In the genomic region with DNA sequence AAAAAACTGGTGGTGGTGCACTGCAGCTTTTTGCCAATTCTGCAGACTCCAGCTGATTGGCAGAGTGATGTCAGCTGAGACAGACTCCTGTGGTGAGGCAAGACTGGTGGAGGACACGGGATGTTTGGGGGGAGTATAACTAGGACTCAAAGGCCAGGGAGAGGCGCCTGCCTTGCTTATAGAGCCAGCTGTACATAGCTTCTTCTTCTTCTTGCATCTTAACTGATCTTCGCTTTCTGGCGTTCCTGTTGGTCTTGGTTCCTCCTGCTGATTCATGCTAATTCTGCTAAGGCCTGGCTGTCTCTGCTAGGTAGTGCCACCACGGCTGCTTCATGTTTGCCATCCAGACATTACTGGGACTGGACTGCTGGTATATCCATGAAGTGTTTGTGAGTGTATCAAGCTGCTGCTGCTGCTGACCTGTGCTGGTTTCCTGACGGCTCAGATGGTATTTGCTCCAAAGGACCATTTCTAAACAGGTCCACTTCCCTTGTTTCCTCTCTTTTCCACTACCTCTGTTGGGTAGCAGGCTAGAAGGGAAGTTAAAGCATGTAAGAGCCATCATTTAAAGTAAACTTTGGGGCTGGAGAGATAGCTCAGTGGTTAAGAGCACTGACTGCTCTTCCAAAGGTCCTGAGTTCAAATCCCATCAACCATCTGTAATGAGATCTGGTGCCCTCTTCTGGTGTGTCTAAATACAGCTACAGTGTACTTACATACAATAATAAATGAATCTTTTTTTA, we compare ENCODE assay signal across 23 mouse cellular contexts. TPM values are rescaled to one million over a fixed set of nuclear protein-coding genes. Genes with fewer than 3 reads are reported as not detected.
A peak's percentile ranks its signal among the peaks of the same experiment; 100 is the strongest.
DNase-seq lines count a peak whose midpoint lies in the region; ATAC-seq and TF ChIP-seq lines count a peak whose summit lies in the region.
"Had no signal": no experiment of that assay in that cellular context is flagged by ENCODE, and none has a peak within 500 bp of the region (broad histone marks: within the 10 kb centered on the region; RNA-seq: fewer than 3 reads in every experiment).

No protein-coding gene starts in this region.

- DNase-seq in thymus, postnatal 0 days (ENCODE audit: low spot score), result peak; percentile 33
- no peak for DNase-seq in thymus, adult 2 months
- peak; percentile 76 for DNase-seq in MEL-GATA-1-ER (ENCODE audit: extremely low read depth, low read depth)
- no peak for DNase-seq in cerebellum, adult 11-12 months
- DNase-seq in gastrocnemius, adult 2 months, result no peak
- no peak for DNase-seq in natural killer cell, adult 2 months (ENCODE audit: low spot score in 2 of 2)
- DNase-seq: adrenal gland, adult 2 months; adrenal gland, postnatal 25 days; B cell, adult 2 months; cerebellum, adult 9-10 months; cerebellum, postnatal 25 days; gastrocnemius, postnatal 25 days; heart, adult 18-20 months; heart, postnatal 10 days had no signal

- no peaks in the 10 kb centered on the region for H3K36me3 ChIP-seq in thymus, adult 2 months (ENCODE audit: control insufficient read depth, insufficient read depth, low read length)
- H3K36me3 ChIP-seq: embryonic facial prominence, embryonic 13.5 days; forebrain, embryonic 12.5 days; heart, embryonic 10.5 days; hindbrain, embryonic 10.5 days; hindbrain, embryonic 15.5 days had no signal

- whole genome bisulfite sequencing in thymus, adult 2 months, result 39% methylated on average over 6 of the region's 6 CpGs

- no peaks in the 10 kb centered on the region for H3K27me3 ChIP-seq in thymus, adult 2 months (ENCODE audit: control insufficient read depth, insufficient read depth, low read length)
- H3K27me3 ChIP-seq: embryonic facial prominence, embryonic 13.5 days; forebrain, embryonic 12.5 days; hindbrain, embryonic 15.5 days had no signal

- H3K4me1 ChIP-seq in thymus, adult 2 months (replicated peaks; ENCODE audit: control insufficient read depth, insufficient read depth, low read length), result peaks cover 2% of the 10 kb centered on the region; the same call in 1 of the 2 replicates
- H3K4me1 ChIP-seq: embryonic facial prominence, embryonic 13.5 days; forebrain, embryonic 12.5 days; hindbrain, embryonic 10.5 days; hindbrain, embryonic 15.5 days had no signal

- TF ChIP-seq CTCF in thymus, adult 2 months (IDR thresholded peaks at IDR 0.05; ENCODE audit: borderline replicate concordance, control insufficient read depth, extremely low read depth, insufficient read depth, low read length, poor library complexity), result no peak
- TF ChIP-seq CTCF in gastrocnemius, adult 2 months (IDR thresholded peaks at IDR 0.05), result no peak

- no peak overlapping the region for H3K27ac ChIP-seq in thymus, adult 2 months (ENCODE audit: control insufficient read depth, insufficient read depth, low read length)
- no peak overlapping the region for H3K27ac ChIP-seq in gastrocnemius, adult 2 months
- H3K27ac ChIP-seq: embryonic facial prominence, embryonic 13.5 days; forebrain, embryonic 12.5 days; heart, embryonic 10.5 days; hindbrain, embryonic 10.5 days; hindbrain, embryonic 15.5 days had no signal

- intact Hi-C loops in gastrocnemius, adult 2 months (cut with DNase I), result no loop called here

- no peak for TF ChIP-seq POLR2A in thymus, adult 2 months (IDR thresholded peaks at IDR 0.05; ENCODE audit: control insufficient read depth, extremely low read depth, insufficient read depth, low read length, poor library complexity)

- ATAC-seq in hematopoietic stem cell, adult 5-6 weeks (replicated peaks in 1 of 2; ENCODE audit: insufficient read depth in 1 of 2, low FRiP score in 2 of 2, low TSS enrichment in 1 of 2, low read depth in 1 of 2, poor library complexity in 2 of 2, severe bottlenecking in 2 of 2), result peak; percentile 37 to 51; a peak in 2 of 4 replicates
- ATAC-seq: CD4-positive, CD25-positive, alpha-beta regulatory T cell, adult 4 months; forebrain, embryonic 16.5 days; intestine, embryonic 16.5 days had no signal

- no peak overlapping the region for H3K4me3 ChIP-seq in thymus, adult 2 months (ENCODE audit: control insufficient read depth, insufficient read depth, low read length)
- H3K4me3 ChIP-seq in gastrocnemius, adult 2 months, result no peak overlapping the region
- H3K4me3 ChIP-seq: embryonic facial prominence, embryonic 13.5 days; forebrain, embryonic 12.5 days; heart, embryonic 10.5 days; hindbrain, embryonic 10.5 days; hindbrain, embryonic 15.5 days had no signal

RNA-seq across cellular contexts. Expression of a gene that starts 53.2 kb away (rescaled TPM):
- 16.5 and 20.6 TPM in 2 replicates for polyA plus RNA-seq in thymus, postnatal 0 days (2015; fragmentation: Nextera tagmentation; extraction: Ambion mirVana)
- polyA plus RNA-seq in thymus, adult 2 months (2012; rRNA removed), result 13.0 and 14.6 TPM in 2 replicates
- 90.9 and 91.0 TPM in 2 replicates for total RNA-seq in hematopoietic stem cell, adult 5-6 weeks (2017)
- total RNA-seq in gastrocnemius, adult 2 months (2021), result 1 to 10 TPM; 1.8 to 2.6 TPM

Comparison
In these comparisons a context has a peak if more than half of its experiments do, and no peak if none do; other contexts are left out.
1. DNase-seq: peak in thymus, postnatal 0 days (single experiment) and MEL-GATA-1-ER (single experiment); none in thymus, adult 2 months (single experiment), cerebellum, adult 11-12 months (single experiment), gastrocnemius, adult 2 months (single experiment) and natural killer cell, adult 2 months (0 of 2).
2. RNA of a gene that starts 53.2 kb away (total RNA-seq): 90.9 to 91.0 TPM in hematopoietic stem cell, adult 5-6 weeks; 1.8 to 2.6 TPM in gastrocnemius, adult 2 months; every median in the first group is over 10 times any median in the second.